Mouse (Mus musculus): Measurements from ENCODE around the gene Gli1.
"Not testable (repeated sequence)": the region's sequence is repeated elsewhere in the genome, so short reads cannot be mapped to it uniquely, and the experiment has no call there.

Gli1 gene

DNA sequence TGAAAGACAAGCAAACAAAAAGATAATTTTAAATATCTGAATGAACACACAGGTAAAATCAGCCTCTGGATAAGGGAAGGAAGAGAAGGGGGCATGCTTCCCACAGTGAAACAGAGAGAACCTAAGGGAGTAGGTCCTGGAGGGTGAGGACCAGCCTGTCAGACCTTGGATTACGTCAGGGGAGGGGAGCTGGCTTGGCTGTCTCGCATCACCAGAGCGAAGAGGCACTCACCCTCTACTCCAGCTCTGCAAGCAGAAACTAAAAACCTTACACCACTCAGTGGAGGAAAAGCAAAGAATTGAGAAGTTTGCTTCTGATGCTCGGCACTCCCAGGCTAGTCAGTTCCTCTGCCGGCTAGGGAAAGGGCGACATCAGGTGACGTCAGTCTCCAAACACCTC lies 21.8 kb downstream of the Gli1 start:
- DNase-seq: no peak

DNA sequence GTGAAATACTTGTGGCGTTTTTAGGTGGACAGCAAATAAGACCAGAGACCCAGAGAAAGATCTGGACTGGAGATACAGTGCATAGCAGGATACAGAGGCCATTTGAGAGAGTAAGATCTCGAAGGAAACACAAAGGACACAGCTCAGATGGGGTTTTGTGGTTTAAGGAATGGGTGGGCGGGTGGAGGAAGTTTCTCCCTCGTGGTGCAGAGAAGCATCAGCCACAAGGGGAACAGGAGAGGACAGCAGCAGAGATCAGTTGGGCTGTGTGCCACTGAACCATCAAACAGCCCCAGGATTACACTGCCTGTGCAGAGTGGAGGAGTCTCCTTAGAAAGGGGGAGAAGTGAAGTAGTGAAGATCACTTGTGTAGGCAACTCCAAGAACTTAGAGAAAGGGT lies 23.8 kb downstream of the Gli1 start:
- DNase-seq: no peak

DNA sequence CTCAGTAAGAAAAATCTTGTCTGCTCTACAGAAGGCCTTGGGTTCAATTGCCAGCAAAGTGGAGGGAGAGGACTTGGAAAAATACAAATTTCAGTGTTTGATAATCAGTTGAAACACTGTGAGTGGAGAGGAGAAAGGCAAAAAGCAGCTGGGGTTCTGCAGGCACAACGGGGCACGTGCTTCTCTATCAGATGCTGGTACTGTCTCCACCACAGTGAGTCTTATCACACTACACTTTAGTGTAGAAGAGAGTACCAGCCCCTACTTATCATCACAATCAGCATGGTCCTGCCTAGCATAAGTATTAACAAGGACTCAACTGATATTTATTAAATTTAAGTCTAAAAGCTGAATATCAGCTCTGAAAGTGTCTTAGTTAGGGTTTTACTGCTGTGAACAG lies 24.5 kb downstream of the Gli1 start:
- no peak for DNase-seq

- DNase-seq: not testable (repeated sequence)
These were observed 26.8 kb downstream of the Gli1 start for GRCm38 (mm10) chr10:127314950-127315349.

DNA sequence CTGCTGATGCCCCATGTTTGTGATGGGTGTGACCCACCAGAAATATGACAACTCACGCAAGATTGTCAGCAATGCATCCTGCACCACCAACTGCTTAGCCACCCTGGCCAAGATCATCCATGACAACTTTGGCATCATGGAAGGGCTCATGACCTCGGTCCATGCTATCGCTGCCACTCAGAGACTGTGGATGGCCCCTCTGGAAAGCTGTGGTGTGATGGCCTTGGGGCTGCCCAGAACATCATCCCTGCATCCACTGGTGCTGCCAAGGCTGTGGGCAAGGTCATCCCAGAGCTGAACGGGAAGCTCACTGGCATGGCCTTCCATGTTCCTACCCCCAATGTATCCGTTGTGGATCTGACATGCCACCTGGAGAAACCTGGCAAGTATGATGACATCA lies 28.3 kb downstream of the Gli1 start:
- not testable (repeated sequence) for DNase-seq

- DNase-seq: no peak
These were observed 28.9 kb downstream of the Gli1 start for GRCm38 (mm10) chr10:127312858-127313257.

GRCm38 (mm10) chr10:127312356-127312676 lies 29.5 kb downstream of the Gli1 start:
- peak; percentile 71 for DNase-seq

GRCm38 (mm10) chr10:127311476-127312355 lies 30.1 kb downstream of the Gli1 start, which contains the start of gene Mars:
TSS of gene Mars (minus strand) at chr10:127311786.
- DNase-seq: peak; percentile 98

DNA sequence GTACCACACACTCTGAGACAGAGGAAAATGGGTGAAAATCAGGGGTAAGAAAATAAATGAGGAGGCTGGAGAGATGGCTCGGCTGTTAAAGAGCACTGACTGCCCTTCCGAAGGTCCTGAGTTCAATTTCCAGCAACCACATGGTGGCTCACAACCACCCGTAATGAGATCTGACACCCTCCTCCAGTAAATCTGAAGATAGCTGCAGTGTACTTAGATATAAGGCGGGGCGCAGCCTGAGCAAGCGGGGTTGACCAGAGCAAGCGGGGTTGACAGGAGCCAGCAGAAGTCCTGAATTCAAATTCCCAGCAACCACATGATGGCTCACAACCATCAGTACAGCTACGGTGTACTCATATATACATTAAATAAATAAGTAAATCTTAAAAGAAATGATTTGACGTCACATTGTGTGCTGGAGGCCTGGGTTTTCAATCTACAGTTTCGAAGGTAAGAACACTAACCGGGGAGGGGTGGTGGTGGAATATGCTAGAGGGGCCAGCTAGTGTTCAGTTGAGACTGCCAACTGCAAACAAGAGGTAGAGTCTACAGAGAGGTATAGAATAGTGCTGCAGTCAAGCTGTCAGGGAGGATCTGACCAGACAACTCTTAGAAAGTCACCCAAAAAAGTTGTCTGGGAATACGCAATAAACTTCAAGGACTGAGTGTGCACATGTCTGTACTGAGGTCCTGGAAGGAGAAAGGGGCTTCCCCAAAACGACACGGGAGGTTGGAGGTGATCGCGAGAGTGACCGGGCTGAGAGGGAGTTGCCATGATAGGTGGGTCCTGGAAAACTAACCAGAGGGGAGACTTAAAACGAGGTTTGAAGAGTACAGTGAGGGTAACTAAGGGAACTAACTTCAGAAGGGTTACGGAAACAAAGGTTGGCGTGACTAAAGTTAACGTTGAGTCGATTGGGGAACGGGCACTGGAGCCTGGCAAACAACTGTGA lies 31.0 kb downstream of the Gli1 start:
- no peak for DNase-seq

GRCm38 (mm10) chr10:127309167-127309566 lies 32.6 kb downstream of the Gli1 start:
- not testable (repeated sequence) for DNase-seq

DNA sequence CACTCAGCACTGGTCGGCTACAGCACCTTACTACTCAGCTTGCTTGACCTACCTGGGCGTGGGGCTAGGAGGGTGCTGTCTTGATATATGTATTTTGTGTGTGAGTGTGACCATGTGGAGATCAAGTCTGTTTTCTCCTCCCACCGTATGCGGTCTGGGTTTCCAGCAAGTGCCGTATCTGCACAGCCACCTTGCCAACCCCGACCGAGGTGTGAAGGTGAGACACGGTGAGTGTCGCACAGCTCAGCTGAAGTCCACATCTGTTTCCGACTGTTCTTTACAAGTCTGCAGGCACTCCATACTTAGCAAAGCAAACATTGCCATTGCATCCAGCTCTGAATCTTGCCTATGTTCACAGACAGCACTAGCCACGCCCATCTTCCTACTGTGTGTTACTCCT lies 38.6 kb downstream of the Gli1 start:
- DNase-seq: no peak

DNA sequence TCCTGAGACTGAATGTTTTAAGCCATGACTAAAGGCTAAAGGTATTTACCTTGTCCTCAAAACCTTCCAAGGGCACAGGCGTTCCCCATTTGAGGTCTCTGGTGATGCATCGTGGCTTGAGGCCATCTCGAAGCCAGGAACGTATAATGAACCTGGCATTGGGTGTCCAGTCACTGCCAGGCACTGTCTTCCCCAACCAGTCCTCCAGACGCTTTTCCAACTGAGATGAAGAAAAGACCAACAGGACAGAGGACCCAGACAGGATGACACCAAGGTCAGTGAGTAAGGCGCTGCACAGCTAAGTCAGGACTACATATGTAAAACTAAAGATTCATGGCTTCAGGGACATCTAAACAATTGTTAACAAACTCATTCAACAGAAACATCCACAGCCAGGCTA lies 41.4 kb downstream of the Gli1 start:
- no peak for DNase-seq

GRCm38 (mm10) chr10:127297015-127297871 lies 44.5 kb downstream of the Gli1 start:
- DNase-seq: no peak

DNA sequence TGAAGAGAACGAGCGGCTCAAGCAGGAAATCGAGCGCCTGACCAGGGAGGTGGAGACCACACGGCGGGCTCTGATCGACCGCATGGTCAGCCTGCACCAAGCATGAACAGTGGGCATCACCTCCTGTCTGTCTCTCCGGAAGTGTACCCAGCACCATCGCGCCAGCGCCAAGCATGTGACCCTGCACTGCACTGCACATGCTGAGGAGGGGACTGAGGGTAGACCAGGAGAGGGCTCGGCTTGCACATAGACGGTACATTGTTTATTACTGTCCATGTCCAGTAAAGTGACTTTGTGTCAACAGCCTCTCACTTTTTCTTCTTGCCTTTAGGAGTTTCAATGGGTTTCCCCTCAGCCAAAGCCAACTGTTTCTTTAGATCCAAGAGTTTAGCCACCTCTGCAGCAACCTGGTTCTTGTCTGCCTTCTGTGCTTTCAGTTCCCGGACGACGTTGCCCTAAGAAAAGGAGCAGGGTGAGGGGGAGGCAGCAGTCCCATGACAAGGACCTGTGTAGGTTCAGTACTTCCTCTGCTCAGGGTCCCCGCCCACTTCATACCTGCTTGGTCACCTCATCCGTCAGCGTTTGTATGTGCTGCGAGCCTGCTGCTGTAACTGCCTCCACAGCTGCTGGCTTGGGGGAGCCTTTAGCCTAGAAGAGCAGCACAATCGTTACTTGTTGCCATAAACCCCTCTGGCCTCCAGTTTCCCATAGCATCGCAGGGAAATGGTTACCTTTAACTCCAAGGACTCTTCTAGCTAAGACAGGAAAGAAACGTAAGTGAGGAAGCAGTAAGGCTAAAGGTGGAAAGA lies 45.6 kb downstream of the Gli1 start:
- no peak for DNase-seq

DNA sequence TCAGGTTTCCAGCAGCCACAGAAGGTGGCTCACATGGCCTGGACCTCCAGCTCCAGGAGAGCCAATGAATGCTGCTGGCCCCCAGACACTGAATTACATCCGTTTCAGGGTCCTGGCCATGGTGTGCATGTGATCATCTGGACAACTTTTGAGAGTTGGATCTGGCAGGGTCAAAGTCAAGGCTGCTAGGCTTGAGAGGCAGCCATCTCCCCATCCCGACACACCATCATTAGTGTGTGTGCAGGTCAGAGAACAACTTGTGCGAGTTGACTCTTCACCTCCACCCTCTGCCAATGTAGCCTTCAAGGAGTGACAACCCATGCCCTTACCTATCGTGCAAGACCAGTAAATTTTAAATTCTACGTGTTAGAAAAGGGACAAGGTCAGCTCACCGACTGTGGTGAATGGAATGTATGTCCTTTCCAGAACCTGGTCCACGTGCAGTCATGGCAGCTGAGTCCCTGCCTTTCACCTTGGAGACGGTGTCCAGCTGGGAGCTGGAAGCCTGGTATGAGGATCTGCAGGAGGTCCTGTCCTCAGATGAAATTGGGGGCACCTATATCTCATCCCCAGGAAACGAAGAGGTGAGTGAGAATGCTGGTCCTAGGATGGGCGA lies 46.8 kb downstream of the Gli1 start:
- no peak for DNase-seq

- no peak for DNase-seq
These were observed 48.1 kb downstream of the Gli1 start for GRCm38 (mm10) chr10:127293590-127294113.

DNA sequence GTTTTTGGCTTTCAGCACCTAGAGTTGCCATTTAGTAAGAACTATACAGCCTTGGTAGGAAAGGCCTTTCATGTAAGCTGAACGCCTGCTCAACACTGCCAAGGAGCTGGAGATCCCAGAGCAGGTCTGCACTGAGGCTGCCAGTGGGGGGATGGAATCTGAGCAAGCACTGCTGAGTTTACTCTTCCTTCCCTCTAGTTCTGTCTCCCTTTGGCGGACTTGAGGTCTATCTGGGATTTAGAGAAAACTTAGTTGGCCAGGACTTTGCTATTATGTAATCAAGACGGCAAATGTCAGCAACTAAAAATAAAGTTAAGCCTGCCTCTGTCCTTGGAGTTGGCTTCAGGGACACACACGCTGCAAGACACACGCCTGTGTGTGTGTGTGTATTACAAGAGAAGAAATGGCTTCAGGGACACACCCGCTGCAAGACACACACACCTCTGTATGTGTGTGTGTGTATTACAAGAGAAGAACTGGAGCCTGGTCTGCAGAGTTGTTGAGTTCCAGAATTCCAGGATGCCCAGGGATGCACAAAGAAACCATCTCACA lies 48.7 kb downstream of the Gli1 start:
- DNase-seq: no peak

DNA sequence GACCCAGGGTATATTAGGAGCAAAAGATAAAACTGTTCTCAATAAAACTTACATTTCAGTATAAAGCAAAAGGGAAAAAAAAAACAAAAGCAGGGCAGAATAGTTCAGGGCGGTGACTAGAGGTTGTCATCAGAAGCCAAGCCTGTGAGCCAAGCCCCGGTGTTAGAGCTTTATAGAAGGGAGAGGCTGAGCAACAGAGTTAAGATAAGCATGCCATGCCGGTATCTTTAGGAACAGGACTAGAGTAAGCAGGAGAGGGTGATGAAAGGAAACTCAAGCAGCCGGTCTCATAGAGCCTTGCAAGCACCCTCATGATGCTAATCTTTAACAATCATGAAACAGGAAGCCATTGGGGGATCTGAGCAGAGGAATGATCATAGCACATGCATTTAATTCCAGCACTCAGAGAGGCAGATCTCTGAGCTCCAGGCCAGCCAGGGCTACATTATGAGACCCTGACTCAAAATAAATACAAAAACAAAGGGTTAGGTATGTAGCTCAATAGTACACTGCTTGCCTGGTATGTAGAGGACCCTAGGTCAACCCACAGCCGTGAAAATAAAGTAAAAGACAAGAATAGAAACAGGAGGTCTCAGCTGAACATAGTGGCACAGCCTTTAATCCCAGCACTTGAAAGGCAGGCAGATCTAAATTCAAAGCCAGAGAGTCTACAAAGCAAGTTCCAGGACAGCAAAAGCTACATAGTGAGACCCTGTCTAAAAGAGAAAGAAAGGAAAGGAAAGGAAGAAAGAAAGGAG lies 49.7 kb downstream of the Gli1 start:
- no peak for DNase-seq

- DNase-seq: peak; percentile 52
These were observed 50.6 kb downstream of the Gli1 start for GRCm38 (mm10) chr10:127290930-127291880.
